Mouse (Mus musculus) myocyte (in vitro differentiated cells): ENCODE results near the gene Prkra.

Experiments used
- CEBPB ChIP-seq: IDR thresholded peaks from 2 replicates; pipeline ENCODE4 v1.6.1; 2011; ENCODE audit warnings: mild to moderate bottlenecking, moderate library complexity; ENCODE audit not compliant: poor library complexity, insufficient read depth, severe bottlenecking
- E2F4 ChIP-seq: IDR thresholded peaks from one replicate; pipeline ENCODE4 v1.6.1; 2011; ENCODE audit warnings: mild to moderate bottlenecking, control low read depth, moderate library complexity; ENCODE audit not compliant: insufficient read depth
- MYOD1 ChIP-seq, 3 experiments: IDR thresholded peaks; one replicate each; pipeline ENCODE4 v1.6.1; 2011; ENCODE audit warnings: control low read depth in 2 of 3, low read depth in 2 of 3, mild to moderate bottlenecking in 2 of 3, moderate library complexity in 1 of 3; ENCODE audit not compliant: insufficient read length in 2 of 3, control insufficient read depth in 1 of 3
- MYOG ChIP-seq, 3 experiments: IDR thresholded peaks; one replicate each; pipeline ENCODE4 v1.6.1; 2011; ENCODE audit warnings: control low read depth in 2 of 3, low read depth in 2 of 3, mild to moderate bottlenecking in 2 of 3; ENCODE audit not compliant: insufficient read length in 2 of 3, control insufficient read depth in 1 of 3, insufficient read depth in 1 of 3
- POLR2A ChIP-seq: IDR thresholded peaks from one replicate; pipeline ENCODE4 v1.6.1; 2011; ENCODE audit warnings: low read depth, mild to moderate bottlenecking, control low read depth, moderate library complexity; ENCODE audit not compliant: insufficient read length
- POLR2AphosphoS2 ChIP-seq: IDR thresholded peaks from one replicate; pipeline ENCODE4 v1.6.1; 2011; ENCODE audit warnings: low read depth, control low read depth; ENCODE audit not compliant: insufficient read length
- REST ChIP-seq: IDR thresholded peaks from one replicate; pipeline ENCODE4 v1.6.1; 2011; ENCODE audit warnings: mild to moderate bottlenecking, control low read depth, moderate library complexity; ENCODE audit not compliant: insufficient read depth, insufficient read length
- TCF12 ChIP-seq: IDR thresholded peaks from one replicate; pipeline ENCODE4 v1.6.1; 2011; ENCODE audit warnings: mild to moderate bottlenecking, control low read depth; ENCODE audit not compliant: poor library complexity, insufficient read depth, severe bottlenecking
- USF1 ChIP-seq: IDR thresholded peaks from one replicate; pipeline ENCODE4 v1.6.1; 2011; ENCODE audit warnings: low read depth, mild to moderate bottlenecking, control low read depth, moderate library complexity

DNA sequence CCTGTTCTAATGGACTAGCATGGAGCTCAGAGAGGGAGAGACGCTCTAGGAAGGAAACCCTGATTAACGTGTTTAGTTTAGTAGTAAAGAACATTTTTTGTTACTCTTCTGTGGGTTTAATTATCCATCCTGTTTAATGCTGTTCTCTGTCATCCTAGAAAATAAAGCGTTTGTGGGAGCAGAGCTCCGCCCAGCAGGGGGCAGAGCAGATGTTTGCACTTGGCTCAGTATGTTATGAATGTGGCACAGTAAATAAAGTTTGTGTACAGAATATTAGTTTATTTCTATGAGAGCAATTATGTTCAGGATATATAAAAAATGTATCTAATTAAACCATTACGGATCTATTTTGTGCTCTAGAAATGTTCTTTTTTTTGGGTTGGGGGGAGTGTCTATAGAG, 48.6 kb downstream of the Prkra start:
- TF ChIP-seq POLR2A = no peak
- no peak for TF ChIP-seq CEBPB
- TF ChIP-seq MYOD1 (IDR thresholded peaks at IDR 0.05; ENCODE audit: control insufficient read depth in 1 of 3, insufficient read length in 2 of 3, low read depth in 2 of 3) = no peak
- no peak for TF ChIP-seq REST
- TF ChIP-seq POLR2AphosphoS2 = no peak
- TF ChIP-seq MYOG (IDR thresholded peaks at IDR 0.05; ENCODE audit: control insufficient read depth in 1 of 3, insufficient read depth in 1 of 3, insufficient read length in 2 of 3, low read depth in 2 of 3) = no peak
- no peak for TF ChIP-seq E2F4
- TF ChIP-seq USF1 = no peak
- TF ChIP-seq TCF12 = no peak
